Mouse (Mus musculus) hindbrain, embryonic 11.5 days (tissue): ENCODE measurements around the gene Ifit3. TPM values are rescaled to one million over a fixed set of nuclear protein-coding genes. Genes with fewer than 3 reads are reported as not detected.

Experiments
- ATAC-seq: fragments of 200-750 bp; cut with Nextera tagmentation; 2 replicates; pipeline ENCODE4 v1.8.0; 2017; ENCODE audit warnings: mild to moderate bottlenecking, moderate TSS enrichment, moderate library complexity; ENCODE audit not compliant: low FRiP score
- DNase-seq: peaks from one replicate; pipeline ENCODE4 v3.0.0-alpha.2; 2015; ENCODE audit warnings: low spot score
- H3K27ac ChIP-seq: fragments of 300-500 bp; sonication (generic); 2 replicates; pipeline ENCODE4 v1.5.1; 2014; ENCODE audit warnings: mild to moderate bottlenecking, low read depth, low read length
- H3K27me3 ChIP-seq: fragments of 300-500 bp; sonication (generic); 2 replicates; pipeline ENCODE4 v1.6.1; 2014; ENCODE audit warnings: mild to moderate bottlenecking, low read length, moderate library complexity, mixed read lengths; ENCODE audit not compliant: control insufficient read depth, insufficient read depth
- H3K36me3 ChIP-seq: fragments of 300-500 bp; sonication (generic); 2 replicates; pipeline ENCODE4 v1.6.1; 2014; ENCODE audit warnings: mild to moderate bottlenecking, low read length, moderate library complexity, mixed read lengths; ENCODE audit not compliant: control insufficient read depth, insufficient read depth
- H3K4me1 ChIP-seq: fragments of 300-500 bp; sonication (generic); replicated peaks from 2 replicates; pipeline ENCODE4 v1.6.1; 2014; ENCODE audit warnings: low read length, mixed read lengths; ENCODE audit not compliant: control insufficient read depth, insufficient read depth
- H3K4me2 ChIP-seq: fragments of 300-500 bp; sonication (generic); replicated peaks from 2 replicates; pipeline ENCODE4 v1.6.1; 2014; ENCODE audit warnings: mild to moderate bottlenecking, low read depth, low read length
- H3K4me3 ChIP-seq: fragments of 300-500 bp; sonication (generic); 2 replicates; pipeline ENCODE4 v1.5.1; 2014; ENCODE audit warnings: low read depth, low read length
- H3K9ac ChIP-seq: fragments of 300-500 bp; sonication (generic); 2 replicates; pipeline ENCODE4 v1.6.1; 2014; ENCODE audit warnings: low read depth, low read length
- H3K9me3 ChIP-seq: fragments of 300-500 bp; sonication (generic); 2 replicates; pipeline ENCODE4 v1.6.1; 2016; ENCODE audit warnings: low read length; ENCODE audit not compliant: control insufficient read depth
- WGBS: fragments of 180-500 bp; shearing (Covaris S2); extraction: QIAGEN DNeasy Blood & Tissue Kit; methylation state at CpG from one replicate; pipeline ENCODE4 v1.1.7; 2014; 5-methylcytosine and 5-hydroxymethylcytosine counted together
- polyA plus RNA-seq: library from polyadenylated mRNA; unstranded; fragments of >200 nt; fragmentation: Nextera tagmentation; extraction: Ambion mirVana; gene quantifications from 2 replicates; pipeline ENCODE4 v1.2.1, GENCODE M21; 2014

Ifit3 gene
- polyA plus RNA-seq, 1 experiment from 2014 or later: 0.19 TPM

- no peaks in the 10 kb centered on the region for H3K36me3 ChIP-seq
- no peak overlapping the region for H3K27ac ChIP-seq
- DNase-seq (no peak), ATAC-seq (no peak)
- no peaks in the 10 kb centered on the region for H3K4me1 ChIP-seq
- no peak overlapping the region for H3K4me3 ChIP-seq
- no peak overlapping the region for H3K9ac ChIP-seq
- no peak overlapping the region for H3K4me2 ChIP-seq
- no peaks in the 10 kb centered on the region for H3K9me3 ChIP-seq
- H3K27me3 ChIP-seq: no peaks in the 10 kb centered on the region
These were observed 29.3 kb upstream of the Ifit3 start for GRCm38 (mm10) chr19:34554061-34554460.

GRCm38 (mm10) chr19:34556621-34557020 lies 26.7 kb upstream of the Ifit3 start:
- Histone ChIP-seq H3K9ac (no peak overlapping the region), H3K4me1 (no peaks in the 10 kb centered on the region), H3K27ac (no peak overlapping the region), H3K4me3 (no peak overlapping the region), H3K9me3 (no peaks in the 10 kb centered on the region), H3K4me2 (no peak overlapping the region), H3K36me3 (no peaks in the 10 kb centered on the region), H3K27me3 (no peaks in the 10 kb centered on the region)
- 86% methylated on average over 3 of the region's 3 CpGs for WGBS
- ATAC-seq (no peak), DNase-seq (no peak)

- ATAC-seq: no peak
- no peaks in the 10 kb centered on the region for H3K4me1 ChIP-seq
- H3K27ac ChIP-seq: no peak overlapping the region
- H3K36me3 ChIP-seq: no peaks in the 10 kb centered on the region
- H3K9me3 ChIP-seq: no peaks in the 10 kb centered on the region
- H3K4me2 ChIP-seq: no peak overlapping the region
- DNase-seq: no peak
- H3K27me3 ChIP-seq: no peaks in the 10 kb centered on the region
- H3K4me3 ChIP-seq: no peak overlapping the region
- H3K9ac ChIP-seq: no peak overlapping the region
These were observed 20.8 kb upstream of the Ifit3 start for GRCm38 (mm10) chr19:34562556-34562955.

GRCm38 (mm10) chr19:34566178-34566784 lies 17.1 kb upstream of the Ifit3 start:
- ATAC-seq (no peak), DNase-seq (no peak)
- Histone ChIP-seq H3K9ac (no peak overlapping the region), H3K4me2 (no peak overlapping the region), H3K9me3 (no peaks in the 10 kb centered on the region), H3K27ac (no peak overlapping the region), H3K36me3 (no peaks in the 10 kb centered on the region), H3K27me3 (no peaks in the 10 kb centered on the region), H3K4me1 (no peaks in the 10 kb centered on the region), H3K4me3 (no peak overlapping the region)
- WGBS: 83% methylated on average over 1 of the region's 1 CpGs

GRCm38 (mm10) chr19:34568988-34569895 lies 14.1 kb upstream of the Ifit3 start:
- H3K27ac ChIP-seq: no peak overlapping the region
- H3K36me3 ChIP-seq: no peaks in the 10 kb centered on the region
- 78% methylated on average over 7 of the region's 7 CpGs for WGBS
- H3K9me3 ChIP-seq: no peaks in the 10 kb centered on the region
- no peak overlapping the region for H3K4me2 ChIP-seq
- ATAC-seq: no peak
- no peaks in the 10 kb centered on the region for H3K27me3 ChIP-seq
- H3K4me1 ChIP-seq: no peaks in the 10 kb centered on the region
- no peak overlapping the region for H3K4me3 ChIP-seq
- no peak overlapping the region for H3K9ac ChIP-seq
- DNase-seq: no peak

- Histone ChIP-seq H3K36me3 (no peaks in the 10 kb centered on the region), H3K9me3 (no peaks in the 10 kb centered on the region), H3K27me3 (no peaks in the 10 kb centered on the region), H3K27ac (no peak overlapping the region), H3K9ac (no peak overlapping the region), H3K4me1 (no peaks in the 10 kb centered on the region), H3K4me2 (no peak overlapping the region), H3K4me3 (no peak overlapping the region)
- ATAC-seq: no peak
- 76% methylated on average over 4 of the region's 4 CpGs for WGBS
- DNase-seq: no peak
These were observed 13.3 kb upstream of the Ifit3 start for GRCm38 (mm10) chr19:34569896-34570476.

GRCm38 (mm10) chr19:34571080-34571479 lies 12.3 kb upstream of the Ifit3 start:
- WGBS: 94% methylated on average over 1 of the region's 1 CpGs
- no peak overlapping the region for H3K4me3 ChIP-seq
- H3K9me3 ChIP-seq: no peaks in the 10 kb centered on the region
- DNase-seq: no peak
- no peak overlapping the region for H3K9ac ChIP-seq
- no peaks in the 10 kb centered on the region for H3K36me3 ChIP-seq
- no peak for ATAC-seq
- no peak overlapping the region for H3K27ac ChIP-seq
- H3K27me3 ChIP-seq: no peaks in the 10 kb centered on the region
- no peaks in the 10 kb centered on the region for H3K4me1 ChIP-seq
- H3K4me2 ChIP-seq: no peak overlapping the region

- WGBS: 89% methylated on average over 5 of the region's 5 CpGs
- no peaks in the 10 kb centered on the region for H3K36me3 ChIP-seq
- no peaks in the 10 kb centered on the region for H3K27me3 ChIP-seq
- H3K4me1 ChIP-seq: no peaks in the 10 kb centered on the region
- ATAC-seq (no peak), DNase-seq (no peak)
- no peak overlapping the region for H3K4me3 ChIP-seq
- no peak overlapping the region for H3K27ac ChIP-seq
- no peaks in the 10 kb centered on the region for H3K9me3 ChIP-seq
- H3K9ac ChIP-seq: no peak overlapping the region
- no peak overlapping the region for H3K4me2 ChIP-seq
These were observed 9.7 kb upstream of the Ifit3 start for GRCm38 (mm10) chr19:34573650-34574049.

GRCm38 (mm10) chr19:34577121-34577520 lies 6.2 kb upstream of the Ifit3 start:
- no peak overlapping the region for H3K4me2 ChIP-seq
- no peaks in the 10 kb centered on the region for H3K9me3 ChIP-seq
- DNase-seq (no peak), ATAC-seq (no peak)
- H3K36me3 ChIP-seq: no peaks in the 10 kb centered on the region
- H3K27ac ChIP-seq: no peak overlapping the region
- no peak overlapping the region for H3K9ac ChIP-seq
- no peaks in the 10 kb centered on the region for H3K4me1 ChIP-seq
- H3K27me3 ChIP-seq: no peaks in the 10 kb centered on the region
- no peak overlapping the region for H3K4me3 ChIP-seq
- WGBS: 75% methylated on average over 1 of the region's 1 CpGs
